Mouse (Mus musculus): ENCODE data around the gene Neurl2. TPM values are rescaled to one million over a fixed set of nuclear protein-coding genes. Genes with fewer than 3 reads are reported as not detected.
"Not testable (repeated sequence)": the region's sequence is repeated elsewhere in the genome, so short reads cannot be mapped to it uniquely, and the experiment has no call there.

The Neurl2 gene
- total RNA-seq (2015; ENCODE audit: low replicate concordance) (not detected in 2 replicates), total RNA-seq (2017; ENCODE audit: low replicate concordance) (1.2 TPM in 1 of 2 replicates, not detected in the other)

DNA sequence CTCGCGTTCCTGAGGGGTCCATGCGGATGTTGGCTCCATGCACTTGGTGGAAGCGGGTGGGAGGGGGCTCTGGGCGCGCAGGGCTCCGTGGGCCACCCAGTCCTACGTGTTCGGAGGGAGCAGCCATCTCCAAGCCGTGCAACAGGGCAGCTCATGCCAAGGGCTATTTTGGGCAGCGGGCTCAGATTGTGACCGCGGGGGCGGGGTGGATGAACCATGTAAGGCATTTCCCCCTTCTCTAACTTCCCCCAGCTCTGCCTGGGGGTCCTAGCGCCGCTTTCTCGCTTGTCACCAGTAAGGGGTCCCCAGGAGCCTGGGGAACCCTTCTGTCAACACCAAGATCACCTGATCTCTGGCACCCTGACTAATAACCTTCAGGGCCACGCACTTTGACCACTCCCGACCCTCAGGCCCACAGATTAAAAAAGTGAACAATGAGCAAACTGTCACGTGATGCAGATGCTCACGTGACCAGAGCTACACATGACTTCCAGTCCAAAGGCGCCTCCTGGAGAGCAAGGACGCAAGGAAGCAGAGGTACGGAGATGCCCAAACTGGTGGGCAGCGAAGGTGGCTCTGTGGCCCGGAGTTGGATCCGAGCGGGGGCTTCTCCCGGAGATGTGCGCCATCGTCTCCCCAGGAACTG is at the start of gene Neurl2:
Gene Neurl2 (minus strand): TSS at position 143 of the 646 bp plus-strand sequence.
- peak; percentile 73 for ATAC-seq (replicated peaks; ENCODE audit: low FRiP score, poor library complexity, severe bottlenecking)

GRCm38 (mm10) chr2:164882619-164883018 is 49.4 kb upstream of the Neurl2 start:
- ATAC-seq (replicated peaks; ENCODE audit: low FRiP score, poor library complexity, severe bottlenecking) = no peak

DNA sequence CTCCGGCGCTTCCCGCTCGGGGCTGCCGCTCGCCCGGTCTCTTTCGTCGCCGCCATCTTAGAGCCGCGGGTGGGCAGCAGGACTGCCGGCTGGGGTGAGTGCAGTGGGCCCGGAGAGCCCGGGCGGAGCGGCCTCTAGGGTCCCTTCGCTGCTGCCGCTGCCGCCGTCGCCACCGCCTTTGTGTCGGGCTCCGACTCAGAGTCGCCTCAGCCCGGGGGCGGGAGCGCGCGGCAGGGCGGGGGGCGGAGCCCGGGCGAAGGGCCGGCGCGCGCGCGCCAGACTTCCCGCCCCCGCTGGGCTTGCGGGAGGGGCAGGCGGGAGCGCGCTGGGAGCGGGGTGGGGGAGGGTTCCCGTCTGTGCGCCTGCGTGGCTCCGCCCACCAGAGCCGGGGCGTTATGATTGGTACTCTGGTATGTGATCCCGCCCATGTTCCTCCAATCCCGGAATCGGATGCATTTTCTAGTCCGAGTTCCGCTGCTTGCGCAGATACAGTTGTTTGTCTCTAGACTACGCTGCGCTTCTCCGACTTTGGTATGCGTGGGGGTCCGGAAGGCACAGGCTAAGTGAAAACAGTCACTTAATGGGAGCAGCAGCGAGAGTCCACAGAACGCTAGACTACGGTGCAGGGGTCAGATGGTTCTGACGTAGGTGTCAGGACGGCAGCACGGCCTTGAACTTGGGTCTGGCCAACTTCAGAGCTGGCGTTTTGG is 46.5 kb upstream of the Neurl2 start:
- ATAC-seq (replicated peaks; ENCODE audit: low FRiP score, poor library complexity, severe bottlenecking) = peak; percentile 84

GRCm38 (mm10) chr2:164879228-164879567 is 45.9 kb upstream of the Neurl2 start, which contains the start of gene Pcif1:
Gene Pcif1, plus strand, starts transcription at chr2:164879304.
- ATAC-seq (replicated peaks; ENCODE audit: low FRiP score, poor library complexity, severe bottlenecking) = peak; percentile 47

DNA sequence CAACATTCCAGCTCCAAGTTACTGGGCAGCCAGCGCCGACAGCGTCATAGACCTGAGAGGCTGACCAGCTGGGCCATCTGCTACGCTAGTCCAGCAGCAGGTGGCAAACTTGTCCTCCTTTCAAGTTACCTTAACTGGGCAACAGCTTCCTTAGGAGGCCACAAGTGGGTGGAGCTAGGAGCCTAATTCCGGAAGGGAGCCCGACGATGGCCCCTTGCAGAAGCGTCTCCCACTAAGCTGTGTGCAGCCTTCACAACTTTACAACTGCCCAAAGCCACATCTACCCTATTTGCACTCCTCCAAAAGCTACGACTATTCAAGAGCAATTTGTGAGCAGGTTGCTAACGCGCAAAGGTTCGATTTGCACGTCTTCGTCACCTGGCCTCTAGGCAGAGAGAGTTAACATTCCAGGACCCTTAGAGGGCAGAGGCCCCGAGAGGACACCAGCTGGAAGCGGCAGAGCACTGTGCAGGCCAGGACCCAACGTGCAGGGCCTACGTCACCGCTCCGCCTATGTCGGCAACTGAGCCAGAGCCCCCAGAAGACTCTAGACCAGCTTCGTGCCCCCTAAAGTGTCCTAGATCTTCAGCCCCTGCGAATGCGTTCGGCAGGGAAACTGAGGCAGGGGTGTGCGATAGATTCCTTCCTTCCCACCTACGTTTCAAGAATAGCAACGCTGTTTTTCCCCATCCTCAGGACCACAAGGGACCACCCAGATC is 45.4 kb upstream of the Neurl2 start:
- ATAC-seq (replicated peaks; ENCODE audit: low FRiP score, poor library complexity, severe bottlenecking) = peak; percentile 64

DNA sequence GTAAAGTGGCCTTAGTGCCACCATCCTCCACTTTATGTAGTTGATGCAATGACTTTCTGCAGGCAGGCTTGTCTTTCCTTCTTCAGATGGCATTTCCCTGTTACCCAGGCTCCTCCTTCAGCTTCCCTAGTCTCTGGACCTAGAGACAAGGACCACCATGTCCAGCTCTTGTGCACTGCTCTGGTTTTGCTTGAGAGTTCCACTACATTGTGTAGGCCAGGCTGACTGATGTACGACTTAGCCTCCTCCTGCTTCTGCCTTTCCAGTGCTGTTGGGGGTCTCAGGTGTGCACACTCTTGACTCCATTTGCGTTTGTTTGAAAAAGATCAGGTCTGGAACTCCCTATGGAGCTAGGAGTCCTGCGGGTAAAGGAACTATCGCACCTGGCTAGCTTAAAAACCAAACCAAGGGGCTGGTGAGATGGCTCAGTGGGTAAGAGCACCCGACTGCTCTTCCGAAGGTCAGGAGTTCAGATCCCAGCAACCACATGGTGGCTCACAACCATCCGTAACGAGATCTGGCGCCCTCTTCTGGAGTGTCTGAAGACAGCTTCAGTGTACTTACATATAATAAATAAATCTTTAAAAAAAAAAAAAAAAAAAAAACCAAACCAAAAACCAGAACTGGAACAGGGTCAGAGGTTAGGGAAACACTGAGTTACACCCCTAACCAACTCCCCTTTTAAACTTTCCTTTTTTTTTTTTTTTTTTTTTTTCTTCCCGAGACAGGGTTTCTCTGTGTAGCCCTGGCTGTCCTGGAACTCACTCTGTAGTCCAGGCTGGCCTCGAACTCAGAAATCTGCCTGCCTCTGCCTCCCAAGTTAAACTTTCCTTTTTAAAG is 44.3 kb upstream of the Neurl2 start:
- ATAC-seq (replicated peaks; ENCODE audit: low FRiP score, poor library complexity, severe bottlenecking) = not testable (repeated sequence)

GRCm38 (mm10) chr2:164875648-164876047 is 42.4 kb upstream of the Neurl2 start:
- ATAC-seq (replicated peaks; ENCODE audit: low FRiP score, poor library complexity, severe bottlenecking) = not testable (repeated sequence)

DNA sequence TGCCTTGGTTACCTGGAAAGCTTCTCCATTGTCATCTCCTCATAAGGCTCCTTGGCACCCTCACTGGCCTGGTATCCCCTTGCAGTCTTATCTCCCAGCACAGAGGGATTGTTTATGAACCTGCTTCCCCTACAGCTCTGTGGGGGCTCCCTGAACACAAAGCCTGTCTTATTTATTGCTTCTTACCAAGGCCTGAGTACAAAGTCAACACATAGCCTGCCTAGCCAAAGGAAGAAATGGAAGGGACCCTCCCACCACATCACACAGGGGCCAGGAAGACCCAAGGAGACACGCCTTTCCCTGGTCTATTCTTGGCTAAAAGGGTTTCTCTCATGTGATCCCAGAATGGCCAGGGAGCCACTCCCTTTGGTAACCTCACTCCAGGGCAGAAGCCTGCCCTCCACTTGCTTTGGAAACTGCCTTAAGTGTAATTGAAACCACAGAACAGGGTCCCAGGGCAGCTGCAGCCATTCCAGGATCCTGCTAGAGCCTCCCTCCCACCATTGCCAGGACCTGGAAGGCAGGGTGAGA is 41.0 kb upstream of the Neurl2 start:
- ATAC-seq (replicated peaks; ENCODE audit: low FRiP score, poor library complexity, severe bottlenecking) = no peak

GRCm38 (mm10) chr2:164873621-164874020 is 40.4 kb upstream of the Neurl2 start:
- ATAC-seq (replicated peaks; ENCODE audit: low FRiP score, poor library complexity, severe bottlenecking) = no peak

DNA sequence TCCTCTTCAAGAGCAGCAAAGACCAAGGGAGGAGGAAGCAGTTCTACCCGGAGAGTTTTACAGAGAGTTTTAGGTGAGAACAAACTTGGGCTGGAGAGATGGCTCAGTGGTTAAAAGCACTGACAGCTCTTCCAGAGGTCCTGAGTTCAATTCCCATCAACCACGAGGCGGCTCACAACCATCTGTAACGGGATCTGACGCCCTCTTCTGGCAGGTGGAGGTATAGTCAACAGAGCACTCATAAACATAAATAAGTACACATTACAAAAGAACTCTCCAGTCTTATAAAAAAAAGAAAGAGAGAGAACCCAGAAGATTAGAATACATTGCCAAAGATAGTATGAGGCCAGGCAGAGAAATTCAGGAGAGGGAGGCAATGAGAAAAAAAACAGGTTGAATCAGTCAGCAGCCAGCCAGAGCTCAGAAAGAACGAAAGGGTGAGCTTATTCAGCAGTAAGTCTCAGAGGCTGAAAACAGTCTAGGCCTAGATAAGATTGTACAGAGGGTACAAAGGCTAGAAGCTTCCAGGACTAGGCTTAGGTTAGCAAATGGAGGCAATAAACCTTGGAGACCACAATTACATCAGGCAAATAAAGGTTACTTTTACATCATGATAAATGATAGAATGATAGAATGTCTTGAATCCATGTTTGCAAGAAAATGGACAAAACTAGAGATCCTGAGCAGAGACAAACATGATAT is 38.5 kb upstream of the Neurl2 start:
- no peak for ATAC-seq (replicated peaks; ENCODE audit: low FRiP score, poor library complexity, severe bottlenecking)

- no peak for ATAC-seq (replicated peaks; ENCODE audit: low FRiP score, poor library complexity, severe bottlenecking)
Observed at GRCm38 (mm10) chr2:164868491-164868890, 35.2 kb upstream of the Neurl2 start.

GRCm38 (mm10) chr2:164867566-164867965 is 34.3 kb upstream of the Neurl2 start:
- 0 out of 2 replicates have a peak, but pooled peaks have one; percentile 45 for ATAC-seq (replicated peaks; ENCODE audit: low FRiP score, poor library complexity, severe bottlenecking)

GRCm38 (mm10) chr2:164866741-164867551 is 33.7 kb upstream of the Neurl2 start:
- ATAC-seq (replicated peaks; ENCODE audit: low FRiP score, poor library complexity, severe bottlenecking) = no peak

- ATAC-seq (replicated peaks; ENCODE audit: low FRiP score, poor library complexity, severe bottlenecking) = no peak
Observed at GRCm38 (mm10) chr2:164864593-164864992, 31.3 kb upstream of the Neurl2 start.

DNA sequence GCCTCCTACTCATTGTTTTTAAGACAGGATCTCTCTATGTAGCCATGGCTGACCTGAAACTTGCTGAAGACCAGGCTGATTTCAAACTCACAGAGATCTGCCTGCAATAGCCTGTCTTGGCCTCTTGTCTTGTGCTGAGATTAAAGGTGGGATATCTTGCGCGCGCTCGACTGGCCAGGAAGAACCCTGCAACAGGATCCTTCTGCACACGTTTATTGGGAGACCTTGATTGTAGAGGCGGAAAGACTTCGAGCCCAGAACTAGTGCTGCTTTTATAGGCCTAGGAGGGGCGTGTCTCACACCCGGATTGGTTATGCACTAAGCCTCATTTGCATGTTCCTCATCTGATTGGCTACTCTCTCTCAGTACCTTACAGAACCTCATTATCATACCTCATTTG is 30.2 kb upstream of the Neurl2 start:
- not testable (repeated sequence) for ATAC-seq (replicated peaks; ENCODE audit: low FRiP score, poor library complexity, severe bottlenecking)

- no peak for ATAC-seq (replicated peaks; ENCODE audit: low FRiP score, poor library complexity, severe bottlenecking)
Observed at GRCm38 (mm10) chr2:164862179-164862861, 29.1 kb upstream of the Neurl2 start.

- ATAC-seq (replicated peaks; ENCODE audit: low FRiP score, poor library complexity, severe bottlenecking) = no peak
Observed at GRCm38 (mm10) chr2:164861094-164861493, 27.8 kb upstream of the Neurl2 start.

Data from erythroid progenitor cell, adult 5-6 weeks (primary cell).